Mouse (Mus musculus): ENCODE data around the gene Cdh13.
"Not testable (repeated sequence)": the region's sequence is repeated elsewhere in the genome, so short reads cannot be mapped to it uniquely, and the experiment has no call there.

DNA sequence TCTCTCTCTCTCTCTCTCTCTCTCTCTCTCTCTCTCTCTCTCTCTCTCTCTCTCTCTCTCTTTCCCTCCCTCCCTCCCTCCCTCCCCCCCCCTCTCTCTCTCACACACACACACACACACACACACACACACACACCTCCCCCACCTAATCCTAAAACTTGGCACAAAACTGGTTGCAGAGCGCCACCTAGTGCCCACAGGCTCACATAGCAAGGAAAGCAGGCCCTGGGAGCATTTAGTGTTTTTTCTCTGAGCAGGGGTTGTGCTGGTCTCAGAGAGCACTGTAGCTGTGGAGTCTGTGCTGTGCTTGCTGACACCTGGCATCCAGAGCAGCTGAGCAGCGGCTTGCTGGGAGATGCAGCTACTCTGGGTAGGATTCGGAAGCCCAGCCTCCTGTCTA is 1014.2 kb downstream of the Cdh13 start:
- peak; percentile 35 for TF ChIP-seq CTCF (IDR thresholded peaks at IDR 0.05; ENCODE audit: control insufficient read depth, insufficient read depth, insufficient read length)
- TF ChIP-seq MYOG (IDR thresholded peaks at IDR 0.05; ENCODE audit: control insufficient read depth, extremely low read depth, insufficient read length), result not testable (repeated sequence)
